8 mouse cellular contexts compared by ENCODE assay signal in the genomic region with DNA sequence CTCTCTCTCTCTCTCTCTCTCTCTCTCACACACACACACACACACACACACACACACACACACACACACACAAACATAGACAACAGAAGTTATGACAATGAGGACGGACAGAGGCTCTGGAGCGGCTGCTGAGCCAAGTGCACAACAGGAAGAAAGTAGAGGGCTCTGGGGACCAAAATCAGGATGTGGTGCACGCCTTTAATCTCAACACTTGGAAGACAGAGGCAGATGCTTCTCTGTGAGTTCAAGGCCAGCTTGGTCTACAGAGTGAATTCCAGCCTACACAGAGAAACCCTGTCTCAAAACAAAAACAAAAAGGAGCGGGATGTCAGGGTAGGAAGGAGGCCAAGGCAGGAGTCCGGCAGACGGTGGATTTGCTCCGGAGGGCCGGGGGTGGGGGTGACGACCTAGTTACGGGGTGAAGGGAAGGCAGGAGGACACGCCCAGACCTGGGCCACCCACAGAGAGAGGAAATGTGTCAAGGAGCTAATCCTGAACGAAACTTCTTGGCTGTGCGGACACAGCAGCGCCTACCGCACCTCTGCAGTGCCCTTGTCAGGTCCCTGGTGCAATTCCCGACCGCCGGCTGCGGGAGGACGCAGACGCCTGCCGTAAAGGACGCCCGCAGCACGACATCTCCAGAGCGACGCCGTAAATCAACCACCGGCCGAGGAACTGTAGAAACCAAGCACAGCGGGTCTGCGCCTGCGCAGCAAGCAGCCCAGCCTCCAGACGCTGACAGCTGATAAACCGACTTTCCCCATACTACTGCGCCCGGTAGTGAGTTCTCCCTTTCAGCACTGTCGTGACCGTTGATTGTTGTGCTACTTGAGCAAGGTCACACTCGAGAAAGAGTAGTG. TPM values are rescaled to one million over a fixed set of nuclear protein-coding genes. Genes with fewer than 3 reads are reported as not detected.
A peak's percentile ranks its signal among the peaks of the same experiment; 100 is the strongest.
DNase-seq lines count a peak whose midpoint lies in the region; ATAC-seq and TF ChIP-seq lines count a peak whose summit lies in the region.

A gene (minus strand): TSS at position 629 of the 860 bp plus-strand sequence.

- peak; percentile 97 for DNase-seq in A20 (ENCODE audit: low read depth, low spot score)
- DNase-seq in heart, adult 9 months (ENCODE audit: low spot score in 2 of 2), result peak; percentile 94 to 96
- DNase-seq in monocyte, adult 2 months (ENCODE audit: low read depth in 1 of 2, low spot score in 2 of 2), result peak; percentile 80 to 90
- peak; percentile 96 to 97 for DNase-seq in spleen, postnatal 36 days (ENCODE audit: low spot score in 2 of 2)

- H3K4me2 ChIP-seq in kidney, embryonic 14.5 days (replicated peaks; ENCODE audit: low read depth, low read length), result peak within 1 kb of the TSS; percentile 58
- peak within 1 kb of the TSS; percentile 64 for H3K4me2 ChIP-seq in limb, embryonic 15.5 days

- peak within 1 kb of the TSS; percentile 75 for H3K4me3 ChIP-seq in bone marrow macrophage, adult 2 months (ENCODE audit: insufficient read depth, low read length)
- peak within 1 kb of the TSS; percentile 95 for H3K4me3 ChIP-seq in embryonic fibroblast, embryonic 13.5 days (ENCODE audit: insufficient read depth, low read length)
- peak within 1 kb of the TSS; percentile 65 for H3K4me3 ChIP-seq in kidney, embryonic 14.5 days (ENCODE audit: low read length)
- H3K4me3 ChIP-seq in limb, embryonic 15.5 days, result peak within 1 kb of the TSS; percentile 79

- no peak for TF ChIP-seq CTCF in bone marrow macrophage, adult 2 months (IDR thresholded peaks at IDR 0.05; ENCODE audit: low read depth, low read length)
- no peak for TF ChIP-seq CTCF in embryonic fibroblast, embryonic 13.5 days (IDR thresholded peaks at IDR 0.05; ENCODE audit: borderline replicate concordance, insufficient read depth, low read length)

- under 1% methylated on average over 37 of the region's 40 CpGs for WGBS in kidney, embryonic 14.5 days
- under 1% methylated on average over 40 of the region's 40 CpGs for WGBS in limb, embryonic 15.5 days

- ATAC-seq in kidney, embryonic 14.5 days (ENCODE audit: low FRiP score, low TSS enrichment), result peak; percentile 96
- peak; percentile 90 for ATAC-seq in limb, embryonic 15.5 days (ENCODE audit: insufficient number of reproducible peaks, low FRiP score, low TSS enrichment, low read depth)

- peaks cover 17% of the 10 kb centered on the region for H3K36me3 ChIP-seq in kidney, embryonic 14.5 days (ENCODE audit: control insufficient read depth, insufficient read depth, low read length)
- peaks cover 21% of the 10 kb centered on the region for H3K36me3 ChIP-seq in limb, embryonic 15.5 days

- H3K9ac ChIP-seq in kidney, embryonic 14.5 days (ENCODE audit: low read depth, low read length), result peak within 1 kb of the TSS; percentile 72
- peak within 1 kb of the TSS; percentile 92 for H3K9ac ChIP-seq in limb, embryonic 15.5 days

- no peaks in the 10 kb centered on the region for H3K27me3 ChIP-seq in kidney, embryonic 14.5 days (ENCODE audit: control insufficient read depth, insufficient read depth, low read length)
- H3K27me3 ChIP-seq in limb, embryonic 15.5 days, result no peaks in the 10 kb centered on the region

- peak within 1 kb of the TSS; percentile 75 for H3K27ac ChIP-seq in bone marrow macrophage, adult 2 months (ENCODE audit: insufficient read depth, low read depth, low read length)
- H3K27ac ChIP-seq in embryonic fibroblast, embryonic 13.5 days (ENCODE audit: insufficient read depth, low read length), result peak within 1 kb of the TSS; percentile 7
- H3K27ac ChIP-seq in kidney, embryonic 14.5 days (ENCODE audit: low read depth, low read length), result peak within 1 kb of the TSS; percentile 26; the same call in 1 of the 2 replicates
- H3K27ac ChIP-seq in limb, embryonic 15.5 days, result peak within 1 kb of the TSS; percentile 59

- H3K4me1 ChIP-seq in bone marrow macrophage, adult 2 months (ENCODE audit: control insufficient read depth, insufficient read depth, low read length), result peaks cover 2% of the 10 kb centered on the region
- H3K4me1 ChIP-seq in embryonic fibroblast, embryonic 13.5 days (ENCODE audit: control insufficient read depth, insufficient read depth, low read length), result no peaks in the 10 kb centered on the region
- 0 out of 2 replicates have a peak, but pooled peaks cover 5% of the 10 kb centered on the region for H3K4me1 ChIP-seq in kidney, embryonic 14.5 days (ENCODE audit: control insufficient read depth, insufficient read depth, low read length)
- H3K4me1 ChIP-seq in limb, embryonic 15.5 days, result peaks cover 3% of the 10 kb centered on the region

- no peaks in the 10 kb centered on the region for H3K9me3 ChIP-seq in kidney, embryonic 14.5 days (ENCODE audit: control insufficient read depth, low read length)
- H3K9me3 ChIP-seq in limb, embryonic 15.5 days, result no peaks in the 10 kb centered on the region

- TF ChIP-seq POLR2A in bone marrow macrophage, adult 2 months (IDR thresholded peaks at IDR 0.05; ENCODE audit: borderline replicate concordance, low read depth, low read length), result no peak
- peak; percentile 95 for TF ChIP-seq POLR2A in embryonic fibroblast, embryonic 13.5 days (IDR thresholded peaks at IDR 0.05; ENCODE audit: low read depth, low read length)

RNA-seq across cellular contexts. Expression of the gene that starts here (rescaled TPM):
- 110 and 121 TPM in 2 replicates for polyA plus RNA-seq in bone marrow macrophage, adult 2 months (2012; ENCODE audit: insufficient read depth, insufficient read length, missing spikeins)
- 124 and 148 TPM in 2 replicates for polyA plus RNA-seq in embryonic fibroblast, embryonic 13.5 days (2011; ENCODE audit: insufficient read length, low read depth, missing spikeins)
- 321 and 417 TPM in 2 replicates for polyA plus RNA-seq in kidney, embryonic 14.5 days (2014; fragmentation: Nextera tagmentation; extraction: Ambion mirVana)
- polyA plus RNA-seq in limb, embryonic 15.5 days (2015; fragmentation: Nextera tagmentation; extraction: Ambion mirVana), result 305 and 309 TPM in 2 replicates

Comparison
In these comparisons a context has a peak if more than half of its experiments do, and no peak if none do; other contexts are left out.
1. Peak in every context shown above with its lines: DNase-seq, ATAC-seq, H3K4me3 ChIP-seq and H3K27ac ChIP-seq.
2. H3K27ac ChIP-seq: peak in every context shown above with its lines; median percentile 75 in bone marrow macrophage, adult 2 months; 59 in limb, embryonic 15.5 days; 26 in kidney, embryonic 14.5 days; 7 in embryonic fibroblast, embryonic 13.5 days.